In genomic region chr3:122510932-122511331, GRCm38 (mm10) we compare ENCODE assay signal across 15 mouse cellular contexts.
DNase-seq lines count a peak whose midpoint lies in the region; ATAC-seq and TF ChIP-seq lines count a peak whose summit lies in the region.
"Had no signal": no experiment of that assay in that cellular context is flagged by ENCODE, and none has a peak within 500 bp of the region (broad histone marks: within the 10 kb centered on the region; RNA-seq: fewer than 3 reads in every experiment).

No protein-coding gene starts in this region.

- WGBS in heart, embryonic 10.5 days, result 75% methylated on average over 10 of the region's 10 CpGs
- 43% methylated on average over 10 of the region's 10 CpGs for whole genome bisulfite sequencing in kidney, postnatal 0 days
- WGBS in liver, embryonic 15.5 days (ENCODE audit: insufficient replicate concordance), result 55% methylated on average over 10 of the region's 10 CpGs

- H3ac ChIP-seq in C2C12 (ENCODE audit: control insufficient read depth, insufficient read length, low read depth), result peak overlapping the region; percentile 4

- peak; percentile 96 for DNase-seq in heart, adult 11 months
- DNase-seq in heart, embryonic 10.5 days (ENCODE audit: low spot score), result no peak
- no peak for DNase-seq in kidney, postnatal 0 days (ENCODE audit: low spot score)
- DNase-seq in testis, postnatal 14 days (ENCODE audit: low spot score), result no peak
- DNase-seq in left cerebral cortex, adult 9 months (ENCODE audit: low spot score in 2 of 2), result no peak
- no peak for DNase-seq in right cerebral cortex, adult 18-20 months
- DNase-seq: cerebellum, postnatal 10 days; gastrocnemius, postnatal 14 days; left cerebral cortex, postnatal 4 days; right cerebral cortex, postnatal 4 days had no signal

- H3K4me1 ChIP-seq in heart, embryonic 10.5 days, result peaks cover 24% of the 10 kb centered on the region
- peaks cover 16% of the 10 kb centered on the region; the same call in 1 of the 2 replicates for H3K4me1 ChIP-seq in kidney, postnatal 0 days (replicated peaks; ENCODE audit: insufficient read depth, low read length)
- peaks cover 34% of the 10 kb centered on the region for H3K4me1 ChIP-seq in liver, embryonic 15.5 days (replicated peaks)

- H3K9ac ChIP-seq in kidney, postnatal 0 days (ENCODE audit: low read depth, low read length), result no peak overlapping the region
- no peak overlapping the region for H3K9ac ChIP-seq in liver, embryonic 15.5 days

- ATAC-seq in kidney, postnatal 0 days (replicated peaks; ENCODE audit: low FRiP score, low read depth), result no peak
- ATAC-seq in liver, embryonic 15.5 days (ENCODE audit: insufficient read depth), result no peak
- ATAC-seq: forebrain, embryonic 14.5 days had no signal

- H3K79me2 ChIP-seq in C2C12 (ENCODE audit: control insufficient read depth, insufficient read depth), result peaks cover 54% of the 10 kb centered on the region

- no peaks in the 10 kb centered on the region for H3K9me3 ChIP-seq in heart, embryonic 10.5 days
- no peaks in the 10 kb centered on the region for H3K9me3 ChIP-seq in kidney, postnatal 0 days (replicated peaks; ENCODE audit: low read length)
- H3K9me3 ChIP-seq in liver, embryonic 15.5 days (replicated peaks), result no peaks in the 10 kb centered on the region
- H3K9me3 ChIP-seq: hindbrain, embryonic 10.5 days had no signal

- H3K27me3 ChIP-seq in heart, embryonic 10.5 days (ENCODE audit: insufficient read depth, poor library complexity, severe bottlenecking), result 0 out of 2 replicates have a peak, but pooled peaks cover 4% of the 10 kb centered on the region
- no peaks in the 10 kb centered on the region for H3K27me3 ChIP-seq in C2C12 (ENCODE audit: control insufficient read depth, insufficient read depth, insufficient read length)
- no peaks in the 10 kb centered on the region for H3K27me3 ChIP-seq in kidney, postnatal 0 days (ENCODE audit: insufficient read depth, low read length)
- H3K27me3 ChIP-seq in liver, embryonic 15.5 days, result no peaks in the 10 kb centered on the region

- H3K4me3 ChIP-seq in heart, embryonic 10.5 days, result no peak overlapping the region
- no peak overlapping the region for H3K4me3 ChIP-seq in C2C12 (ENCODE audit: insufficient read depth, poor library complexity, severe bottlenecking)
- H3K4me3 ChIP-seq in kidney, postnatal 0 days (replicated peaks; ENCODE audit: low read depth, low read length), result no peak overlapping the region
- H3K4me3 ChIP-seq in liver, embryonic 15.5 days (replicated peaks), result no peak overlapping the region
- H3K4me3 ChIP-seq: hindbrain, embryonic 10.5 days; layer of hippocampus, adult 2 months had no signal

- H3K36me3 ChIP-seq in heart, embryonic 10.5 days, result peaks cover 7% of the 10 kb centered on the region
- H3K36me3 ChIP-seq in C2C12 (ENCODE audit: control insufficient read depth, insufficient read depth), result peaks cover 60% of the 10 kb centered on the region
- no peaks in the 10 kb centered on the region for H3K36me3 ChIP-seq in kidney, postnatal 0 days (ENCODE audit: insufficient read depth, low read length)
- H3K36me3 ChIP-seq in liver, embryonic 15.5 days (replicated peaks), result no peaks in the 10 kb centered on the region

- H3K4me2 ChIP-seq in kidney, postnatal 0 days (ENCODE audit: low read length), result no peak overlapping the region
- H3K4me2 ChIP-seq in liver, embryonic 15.5 days, result no peak overlapping the region

- no peak overlapping the region for H3K27ac ChIP-seq in heart, embryonic 10.5 days
- H3K27ac ChIP-seq in kidney, postnatal 0 days, result peak overlapping the region; percentile 89
- peak overlapping the region; percentile 61; the same call in 1 of the 2 replicates for H3K27ac ChIP-seq in liver, embryonic 15.5 days (replicated peaks)
- H3K27ac ChIP-seq: hindbrain, embryonic 10.5 days; layer of hippocampus, adult 2 months had no signal

- peaks cover 12% of the 10 kb centered on the region for H3K79me3 ChIP-seq in C2C12 (ENCODE audit: low read depth)

- TF ChIP-seq CTCF in C2C12 (IDR thresholded peaks at IDR 0.05; ENCODE audit: control insufficient read depth, insufficient read depth, insufficient read length), result no peak
- TF ChIP-seq CTCF in kidney, postnatal 0 days (IDR thresholded peaks at IDR 0.05; ENCODE audit: low read depth), result no peak

TF ChIP-seq in C2C12, 6 proteins besides CTCF, POLR2A, EP300 and RAD21:
- TF ChIP-seq MYOD1 (IDR thresholded peaks at IDR 0.05; ENCODE audit: control insufficient read depth, insufficient read length, low read depth) (peak; percentile 15), USF1 (IDR thresholded peaks at IDR 0.05; ENCODE audit: low read depth) (no peak), MYOG (IDR thresholded peaks at IDR 0.05; ENCODE audit: control insufficient read depth, extremely low read depth, insufficient read length) (no peak), MAX (IDR thresholded peaks at IDR 0.05) (no peak)
